Mouse (Mus musculus) embryonic facial prominence, embryonic 11.5 days (tissue): ENCODE measurements at regions not wholly inside any gene's neighbourhood (a gene's known extent, or its start where the extent isn't known, plus 50 kb on each side); places are given as distances from the start of the nearest gene placed in this dataset.
"Not testable (repeated sequence)": the region's sequence is repeated elsewhere in the genome, so short reads cannot be mapped to it uniquely, and the experiment has no call there.

Source experiments
- ATAC-seq: fragments of 200-750 bp; cut with Nextera tagmentation; replicated peaks from 2 replicates; pipeline ENCODE4 v1.8.0; 2017; ENCODE audit warnings: low read depth; ENCODE audit not compliant: insufficient number of reproducible peaks, low FRiP score, low TSS enrichment
- DNase-seq: peaks from one replicate; pipeline ENCODE4 v3.0.0-alpha.2; 2015; ENCODE audit warnings: low spot score
- H3K27ac ChIP-seq: fragments of 300-500 bp; sonication (generic); replicated peaks from 2 replicates; pipeline ENCODE4 v1.5.1; 2014; ENCODE audit warnings: mild to moderate bottlenecking, low read depth, low read length, control low read depth
- H3K27me3 ChIP-seq: fragments of 300-500 bp; sonication (generic); 2 replicates; pipeline ENCODE4 v1.6.1; 2014; ENCODE audit warnings: mild to moderate bottlenecking, low read length, moderate library complexity, mixed read lengths; ENCODE audit not compliant: control insufficient read depth, insufficient read depth
- H3K36me3 ChIP-seq: fragments of 300-500 bp; sonication (generic); replicated peaks from 2 replicates; pipeline ENCODE4 v1.6.1; 2014; ENCODE audit warnings: low read depth, mild to moderate bottlenecking, low read length, moderate library complexity, mixed read lengths; ENCODE audit not compliant: control insufficient read depth, insufficient read depth
- H3K4me1 ChIP-seq: fragments of 300-500 bp; sonication (generic); 2 replicates; pipeline ENCODE4 v1.6.1; 2014; ENCODE audit warnings: low read length, mixed read lengths; ENCODE audit not compliant: control insufficient read depth, insufficient read depth
- H3K4me2 ChIP-seq: fragments of 300-500 bp; sonication (generic); 2 replicates; pipeline ENCODE4 v1.6.1; 2014; ENCODE audit warnings: low read depth, mild to moderate bottlenecking, control low read depth, low read length, moderate library complexity
- H3K4me3 ChIP-seq: fragments of 300-500 bp; sonication (generic); 2 replicates; pipeline ENCODE4 v1.5.1; 2014; ENCODE audit warnings: low read depth, low read length, control low read depth
- H3K9ac ChIP-seq: fragments of 300-500 bp; sonication (generic); replicated peaks from 2 replicates; pipeline ENCODE4 v1.6.1; 2014; ENCODE audit warnings: mild to moderate bottlenecking, control low read depth, low read length
- H3K9me3 ChIP-seq: fragments of 300-500 bp; sonication (generic); replicated peaks from 2 replicates; pipeline ENCODE4 v1.6.1; 2016; ENCODE audit warnings: mild to moderate bottlenecking, low read length, inconsistent platforms, mixed read lengths; ENCODE audit not compliant: control insufficient read depth
- WGBS: fragments of 180-500 bp; shearing (Covaris S2); extraction: QIAGEN DNeasy Blood & Tissue Kit; methylation state at CpG from one replicate; pipeline ENCODE4 v1.1.7; 2014; 5-methylcytosine and 5-hydroxymethylcytosine counted together

- Histone ChIP-seq H3K4me1 (no peaks in the 10 kb centered on the region; the same call in 1 of the 2 replicates), H3K4me3 (no peak overlapping the region), H3K9me3 (no peaks in the 10 kb centered on the region), H3K9ac (no peak overlapping the region), H3K4me2 (no peak overlapping the region), H3K36me3 (no peaks in the 10 kb centered on the region), H3K27me3 (no peaks in the 10 kb centered on the region), H3K27ac (no peak overlapping the region)
- DNase-seq: no peak
- WGBS: 76% methylated on average over 6 of the region's 6 CpGs
- no peak for ATAC-seq
These were observed 203.7 kb upstream of the Hmga2 start for GRCm38 (mm10) chr10:120679982-120680381.

GRCm38 (mm10) chr10:120678277-120678676, 202.0 kb upstream of the Hmga2 start:
- Histone ChIP-seq H3K4me2 (no peak overlapping the region), H3K36me3 (no peaks in the 10 kb centered on the region), H3K4me3 (no peak overlapping the region), H3K27me3 (no peaks in the 10 kb centered on the region), H3K9ac (no peak overlapping the region), H3K9me3 (no peaks in the 10 kb centered on the region), H3K27ac (0 out of 2 replicates have a peak overlapping the region, but pooled peaks have one; percentile 31), H3K4me1 (no peaks in the 10 kb centered on the region; the same call in 1 of the 2 replicates)
- DNase-seq (peak; percentile 63), ATAC-seq (no peak)
- whole genome bisulfite sequencing: 46% methylated on average over 8 of the region's 8 CpGs

DNA sequence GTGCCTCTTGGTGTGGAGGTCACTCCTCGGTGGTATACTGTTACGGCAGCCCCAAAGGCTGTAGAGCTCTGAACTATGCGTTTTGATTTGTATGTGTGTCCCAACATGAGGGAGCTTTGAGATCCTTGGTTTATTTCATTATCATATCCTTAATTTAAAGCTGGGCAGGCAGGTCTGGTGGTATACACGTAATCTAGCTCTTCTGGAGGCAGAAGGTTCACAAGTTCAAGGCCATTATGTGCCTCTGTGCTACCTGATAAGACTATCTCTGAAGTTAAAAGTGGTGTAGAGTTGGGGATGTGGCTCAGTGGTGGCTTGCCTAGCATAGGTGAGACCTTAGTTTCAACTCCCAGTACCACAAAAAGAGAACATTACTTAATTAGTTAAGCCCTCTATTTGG, 199.1 kb upstream of the Hmga2 start:
- ATAC-seq: no peak

DNA sequence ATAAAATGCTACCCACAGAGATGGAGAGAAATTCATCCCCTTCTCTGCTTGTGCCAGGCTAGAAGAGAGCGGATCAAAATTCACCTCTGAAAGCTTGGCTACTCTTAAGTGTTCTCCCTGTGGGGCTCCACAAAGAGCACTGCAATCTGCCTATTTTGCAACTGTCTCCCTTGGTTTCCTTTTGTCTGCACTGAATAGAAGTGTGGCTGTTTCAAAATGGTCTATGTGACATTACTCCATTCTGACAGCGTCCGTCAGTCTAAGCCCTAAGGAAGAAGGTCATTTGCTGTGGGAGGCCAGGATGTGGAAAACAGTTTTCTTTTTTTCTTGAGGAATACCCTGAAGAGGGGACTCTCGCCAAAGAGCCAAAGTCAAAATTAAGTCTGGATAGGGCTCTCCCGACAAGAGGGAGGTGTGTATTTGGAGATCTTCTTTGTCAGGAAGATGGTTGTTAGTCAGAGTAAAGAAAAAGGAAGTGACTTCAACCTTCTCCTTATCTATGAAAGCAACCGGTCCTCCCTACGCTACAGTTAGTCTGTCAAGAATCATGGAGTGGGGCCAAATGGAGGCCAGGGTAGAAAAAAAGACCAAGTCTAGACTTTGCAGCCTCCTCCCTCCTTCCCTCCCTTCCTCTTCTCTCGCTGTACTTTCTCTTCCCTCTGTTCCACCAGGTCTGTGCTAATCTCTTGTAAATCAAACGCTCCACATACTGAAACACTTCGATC, 198.2 kb upstream of the Hmga2 start:
- Histone ChIP-seq H3K27ac (no peak overlapping the region), H3K9ac (no peak overlapping the region), H3K27me3 (no peaks in the 10 kb centered on the region), H3K4me2 (no peak overlapping the region), H3K9me3 (no peaks in the 10 kb centered on the region), H3K4me1 (no peaks in the 10 kb centered on the region; the same call in 1 of the 2 replicates), H3K4me3 (no peak overlapping the region), H3K36me3 (no peaks in the 10 kb centered on the region)
- no peak for ATAC-seq
- 67% methylated on average over 10 of the region's 10 CpGs for WGBS
- no peak for DNase-seq

More for the DNA sequence above, 199.1 kb upstream of the Hmga2 start:
- no peak for DNase-seq
- no peak overlapping the region for H3K4me3 ChIP-seq
- no peak overlapping the region for H3K9ac ChIP-seq
- H3K9me3 ChIP-seq: no peaks in the 10 kb centered on the region
- no peak overlapping the region for H3K4me2 ChIP-seq
- no peaks in the 10 kb centered on the region for H3K36me3 ChIP-seq
- no peak overlapping the region for H3K27ac ChIP-seq
- 85% methylated on average over 4 of the region's 4 CpGs for WGBS
- no peaks in the 10 kb centered on the region; the same call in 1 of the 2 replicates for H3K4me1 ChIP-seq
- H3K27me3 ChIP-seq: no peaks in the 10 kb centered on the region

DNA sequence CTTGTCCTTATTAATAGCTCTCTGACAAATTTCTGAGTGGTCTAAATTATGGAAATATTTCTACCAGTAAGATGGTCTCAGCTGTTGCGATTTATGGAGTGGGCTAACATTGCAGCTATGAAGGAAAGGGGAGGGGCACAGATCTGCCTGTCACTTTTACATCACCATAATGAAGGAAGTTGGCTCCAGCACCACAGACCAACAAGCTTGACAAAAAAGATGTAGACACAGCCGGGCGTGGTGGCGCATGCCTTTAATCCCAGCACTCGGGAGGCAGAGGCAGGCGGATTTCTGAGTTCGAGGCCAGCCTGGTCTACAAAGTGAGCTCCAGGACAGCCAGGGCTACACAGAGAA, 191.4 kb upstream of the Hmga2 start:
- 92% methylated on average over 5 of the region's 7 CpGs for WGBS
- DNase-seq, ATAC-seq, H3K36me3 ChIP-seq, H3K4me2 ChIP-seq, H3K4me1 ChIP-seq, H3K27me3 ChIP-seq, H3K4me3 ChIP-seq, H3K9ac ChIP-seq, H3K9me3 ChIP-seq, H3K27ac ChIP-seq: not testable (repeated sequence)

- peak; percentile 84 for DNase-seq
- no peak overlapping the region for H3K9ac ChIP-seq
- no peak overlapping the region for H3K27ac ChIP-seq
- no peaks in the 10 kb centered on the region for H3K36me3 ChIP-seq
- no peak overlapping the region for H3K4me3 ChIP-seq
- H3K9me3 ChIP-seq: no peaks in the 10 kb centered on the region
- H3K4me1 ChIP-seq: no peaks in the 10 kb centered on the region
- no peaks in the 10 kb centered on the region for H3K27me3 ChIP-seq
- peak; percentile 56; the same call in 1 of the 2 replicates for ATAC-seq
- H3K4me2 ChIP-seq: no peak overlapping the region
- whole genome bisulfite sequencing: 57% methylated on average over 12 of the region's 12 CpGs
These were observed 190.9 kb upstream of the Hmga2 start for GRCm38 (mm10) chr10:120666985-120667677.

DNA sequence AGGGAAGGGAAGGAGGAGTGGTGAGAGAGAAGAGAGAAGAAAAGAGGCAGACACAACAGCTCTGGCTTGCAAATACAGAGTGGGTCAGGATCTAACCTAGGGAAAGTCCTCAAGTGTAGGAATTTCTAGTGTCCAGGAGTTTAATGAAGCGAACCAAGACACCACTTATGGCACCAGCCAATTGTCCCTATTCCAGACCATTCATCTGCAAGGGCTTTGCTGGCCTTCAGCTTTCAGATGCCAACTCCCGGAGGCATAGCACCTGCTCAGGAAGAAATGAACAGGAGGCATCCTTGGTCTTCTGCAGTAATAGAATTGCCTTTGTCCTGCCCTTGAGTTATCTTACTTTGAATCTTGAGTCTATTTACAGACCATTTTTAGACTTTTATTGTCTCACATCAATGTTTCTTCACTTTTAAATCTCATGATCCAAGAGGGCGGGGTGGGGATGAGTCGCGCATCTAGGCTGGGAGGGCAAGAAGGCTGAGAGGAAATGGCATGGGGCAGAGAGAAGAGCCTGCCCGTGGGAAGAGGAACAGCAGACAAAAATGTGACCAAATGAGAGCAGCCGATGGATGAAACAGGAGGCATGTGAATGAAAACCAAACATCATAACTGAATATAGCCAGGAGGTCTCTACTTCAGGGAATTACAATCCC, 190.1 kb upstream of the Hmga2 start:
- no peaks in the 10 kb centered on the region for H3K27me3 ChIP-seq
- WGBS: 82% methylated on average over 7 of the region's 7 CpGs
- H3K27ac ChIP-seq: no peak overlapping the region
- DNase-seq (no peak), ATAC-seq (no peak)
- no peak overlapping the region for H3K4me2 ChIP-seq
- H3K9me3 ChIP-seq: no peaks in the 10 kb centered on the region
- H3K9ac ChIP-seq: no peak overlapping the region
- no peaks in the 10 kb centered on the region for H3K36me3 ChIP-seq
- no peaks in the 10 kb centered on the region for H3K4me1 ChIP-seq
- no peak overlapping the region for H3K4me3 ChIP-seq

DNA sequence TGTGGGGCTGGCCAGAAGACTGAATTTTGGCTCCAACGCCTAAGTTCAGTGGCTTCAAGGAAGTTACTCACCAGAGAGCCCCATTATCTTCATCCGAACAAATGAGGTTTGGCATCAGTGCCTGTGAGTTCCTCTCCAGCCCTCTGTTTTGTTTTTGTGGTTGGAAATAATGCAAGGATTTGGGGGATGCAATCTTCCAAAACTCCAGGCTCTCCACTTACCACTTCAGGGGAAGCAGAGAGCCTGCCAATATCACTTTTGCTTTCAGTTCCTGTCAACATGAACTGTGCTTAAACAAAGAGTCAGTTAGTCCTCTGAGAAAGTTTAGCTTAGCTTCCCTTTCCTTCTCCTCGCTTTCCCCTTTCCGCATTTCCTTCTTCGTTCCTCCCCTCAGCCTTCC, 189.4 kb upstream of the Hmga2 start:
- no peaks in the 10 kb centered on the region for H3K27me3 ChIP-seq
- no peak overlapping the region for H3K4me3 ChIP-seq
- no peaks in the 10 kb centered on the region for H3K36me3 ChIP-seq
- no peaks in the 10 kb centered on the region for H3K4me1 ChIP-seq
- 71% methylated on average over 5 of the region's 5 CpGs for WGBS
- no peaks in the 10 kb centered on the region for H3K9me3 ChIP-seq
- no peak overlapping the region for H3K9ac ChIP-seq
- no peak overlapping the region for H3K27ac ChIP-seq
- no peak overlapping the region for H3K4me2 ChIP-seq
- ATAC-seq: no peak
- DNase-seq: no peak
